In the genomic region with DNA sequence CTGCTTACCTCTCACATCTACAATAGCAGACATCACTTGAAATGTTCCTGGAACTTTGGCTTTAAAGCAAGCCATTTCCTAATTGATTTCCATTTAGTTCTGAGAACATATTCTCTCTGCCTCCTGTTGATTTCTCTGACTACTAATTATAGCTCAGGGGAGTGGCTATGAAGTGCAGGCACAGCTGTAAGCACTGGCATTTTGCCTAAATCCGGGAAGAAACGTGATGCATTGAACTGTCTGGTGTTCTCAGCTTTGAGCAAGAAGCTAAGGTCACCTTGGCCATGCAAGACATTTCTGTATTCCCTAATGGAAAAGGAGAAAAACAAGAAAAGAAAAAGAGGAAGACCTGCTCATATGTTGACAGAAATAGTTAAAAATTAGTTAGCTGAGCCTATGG, we compare ENCODE assay signal across 8 mouse cellular contexts. TPM values are rescaled to one million over a fixed set of nuclear protein-coding genes. Genes with fewer than 3 reads are reported as not detected.
DNase-seq lines count a peak whose midpoint lies in the region; ATAC-seq and TF ChIP-seq lines count a peak whose summit lies in the region.

No protein-coding gene starts in this region.

- no peak for ATAC-seq in midbrain, postnatal 0 days (ENCODE audit: low FRiP score)
- no peak for ATAC-seq in midbrain, embryonic 11.5 days (ENCODE audit: low FRiP score)
- ATAC-seq in neural tube, embryonic 15.5 days (ENCODE audit: low FRiP score), result no peak; the same call in 1 of the 2 replicates

- H3K4me1 ChIP-seq in midbrain, postnatal 0 days (ENCODE audit: insufficient read depth, low read length), result no peaks in the 10 kb centered on the region
- H3K4me1 ChIP-seq in midbrain, embryonic 11.5 days (ENCODE audit: control insufficient read depth, insufficient read depth, low read length), result no peaks in the 10 kb centered on the region
- H3K4me1 ChIP-seq in neural tube, embryonic 15.5 days, result peaks cover 10% of the 10 kb centered on the region

- H3K27ac ChIP-seq in midbrain, postnatal 0 days (ENCODE audit: low read depth, low read length), result no peak overlapping the region
- H3K27ac ChIP-seq in midbrain, embryonic 11.5 days (ENCODE audit: low read depth, low read length), result no peak overlapping the region
- H3K27ac ChIP-seq in neural tube, embryonic 15.5 days (replicated peaks), result peak overlapping the region; percentile 28; the same call in 1 of the 2 replicates

- no peaks in the 10 kb centered on the region for H3K36me3 ChIP-seq in midbrain, postnatal 0 days (ENCODE audit: insufficient read depth, low read length)
- no peaks in the 10 kb centered on the region for H3K36me3 ChIP-seq in midbrain, embryonic 11.5 days (ENCODE audit: control insufficient read depth, insufficient read depth, low read length)
- H3K36me3 ChIP-seq in neural tube, embryonic 15.5 days, result no peaks in the 10 kb centered on the region

- H3K9ac ChIP-seq in midbrain, postnatal 0 days (replicated peaks; ENCODE audit: low read length, poor library complexity, severe bottlenecking), result no peak overlapping the region
- no peak overlapping the region for H3K9ac ChIP-seq in midbrain, embryonic 11.5 days (ENCODE audit: low read length)
- no peak overlapping the region for H3K9ac ChIP-seq in neural tube, embryonic 15.5 days (replicated peaks)

- no peaks in the 10 kb centered on the region for H3K9me3 ChIP-seq in midbrain, postnatal 0 days (ENCODE audit: low read length)
- no peaks in the 10 kb centered on the region for H3K9me3 ChIP-seq in midbrain, embryonic 11.5 days (ENCODE audit: control insufficient read depth, low read length)
- no peaks in the 10 kb centered on the region for H3K9me3 ChIP-seq in neural tube, embryonic 15.5 days (replicated peaks)

- H3K27me3 ChIP-seq in midbrain, postnatal 0 days (ENCODE audit: insufficient read depth, low read length), result no peaks in the 10 kb centered on the region
- no peaks in the 10 kb centered on the region for H3K27me3 ChIP-seq in midbrain, embryonic 11.5 days (ENCODE audit: control insufficient read depth, insufficient read depth, low read length)
- no peaks in the 10 kb centered on the region for H3K27me3 ChIP-seq in neural tube, embryonic 15.5 days (replicated peaks)

- no peak for TF ChIP-seq CTCF in midbrain, postnatal 0 days (IDR thresholded peaks at IDR 0.05)

- peak; percentile 30 to 31 for DNase-seq in cerebellum, postnatal 10 days
- DNase-seq in cerebellum, adult 11-12 months, result no peak
- DNase-seq in midbrain, postnatal 0 days (ENCODE audit: low spot score), result peak; percentile 68
- no peak for DNase-seq in midbrain, embryonic 11.5 days (ENCODE audit: low spot score, missing footprints)
- peak; percentile 45 to 56 for DNase-seq in heart, postnatal 36 days
- DNase-seq in embryo, embryonic 10.5 days (ENCODE audit: low spot score), result no peak
- DNase-seq in thymus, adult 18-20 months, result no peak

- 21% methylated on average over 2 of the region's 2 CpGs for WGBS in midbrain, postnatal 0 days
- WGBS in midbrain, embryonic 11.5 days, result 58% methylated on average over 2 of the region's 2 CpGs
- 14% methylated on average over 2 of the region's 2 CpGs for WGBS in neural tube, embryonic 15.5 days

- H3K4me3 ChIP-seq in midbrain, postnatal 0 days (ENCODE audit: low read depth, low read length), result no peak overlapping the region
- no peak overlapping the region for H3K4me3 ChIP-seq in midbrain, embryonic 11.5 days (ENCODE audit: low read depth, low read length)
- no peak overlapping the region for H3K4me3 ChIP-seq in neural tube, embryonic 15.5 days (replicated peaks)

- H3K4me2 ChIP-seq in midbrain, postnatal 0 days (ENCODE audit: low read depth, low read length, poor library complexity, severe bottlenecking), result no peak overlapping the region
- no peak overlapping the region for H3K4me2 ChIP-seq in midbrain, embryonic 11.5 days
- H3K4me2 ChIP-seq in neural tube, embryonic 15.5 days, result no peak overlapping the region

- intact Hi-C loops in heart, postnatal 36 days (cut with DNase I), result no loop called here

RNA-seq across cellular contexts. Expression of gene Nedd4, which starts 33.6 kb away (rescaled TPM):
- 432 and 533 TPM in 2 replicates for total RNA-seq in midbrain, postnatal 0 days (2014; rRNA removed)
- polyA plus RNA-seq in midbrain, postnatal 0 days (2015; fragmentation: Nextera tagmentation; extraction: Ambion mirVana), result 276 and 321 TPM in 2 replicates
- polyA plus RNA-seq in midbrain, embryonic 11.5 days (2014; fragmentation: Nextera tagmentation; extraction: Ambion mirVana), result 812 and 869 TPM in 2 replicates
- total RNA-seq in heart, postnatal 36 days (2021), result 100 to 1,000 TPM; 366 to 383 TPM
- 375 and 397 TPM in 2 replicates for polyA plus RNA-seq in neural tube, embryonic 15.5 days (2015; fragmentation: Nextera tagmentation; extraction: Ambion mirVana)

Comparison
In these comparisons a context has a peak if more than half of its experiments do, and no peak if none do; other contexts are left out.
1. DNase-seq: peak in cerebellum, postnatal 10 days (2 of 2), midbrain, postnatal 0 days (single experiment) and heart, postnatal 36 days (2 of 2); none in cerebellum, adult 11-12 months (single experiment), midbrain, embryonic 11.5 days (single experiment), embryo, embryonic 10.5 days (single experiment) and thymus, adult 18-20 months (0 of 2).